Mouse (Mus musculus) cortical plate, adult 2 months (tissue): Measurements from ENCODE around the gene Gm6592.
"Not testable (repeated sequence)": the region's sequence is repeated elsewhere in the genome, so short reads cannot be mapped to it uniquely, and the experiment has no call there.

Experiments used
- CTCF ChIP-seq: fragments of 200-500 bp; IDR thresholded peaks from 2 replicates; pipeline ENCODE4 v1.5.1; 2011; ENCODE audit warnings: mild to moderate bottlenecking, control low read depth, low read length; ENCODE audit not compliant: insufficient read depth; ENCODE audit errors: extremely low read depth
- POLR2A ChIP-seq: fragments of 200-500 bp; IDR thresholded peaks from 2 replicates; pipeline ENCODE4 v1.6.1; 2011; ENCODE audit warnings: mild to moderate bottlenecking, low read length, control low read depth; ENCODE audit not compliant: insufficient read depth; ENCODE audit errors: extremely low read depth

DNA sequence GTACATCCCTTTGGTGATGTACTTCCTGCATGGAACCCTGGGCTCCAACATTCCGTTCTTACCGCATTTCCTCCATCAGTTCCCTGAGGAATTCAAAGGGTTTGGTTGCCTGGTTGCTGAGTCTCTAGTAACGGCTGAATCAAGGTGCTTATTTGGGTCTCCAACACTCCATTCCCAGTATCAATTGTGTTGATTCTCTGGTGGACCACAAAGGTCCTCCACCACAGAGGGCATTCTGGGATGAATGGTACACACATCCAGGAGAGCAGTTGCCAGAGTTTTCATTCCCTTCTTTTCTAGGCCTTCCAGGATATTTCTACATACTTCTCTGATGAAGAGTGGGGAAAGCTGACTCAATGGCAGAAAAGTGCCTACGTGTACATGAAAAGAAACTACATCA is 30.2 kb downstream of the Gm6592 start, which contains the start of gene Gm5751:
- not testable (repeated sequence) for TF ChIP-seq CTCF, POLR2A
